Comparison of ENCODE assay signal across 9 mouse cellular contexts in genomic region chr1:62244191-62244984, GRCm38 (mm10).
DNase-seq lines count a peak whose midpoint lies in the region; ATAC-seq and TF ChIP-seq lines count a peak whose summit lies in the region.
"Had no signal": no experiment of that assay in that cellular context is flagged by ENCODE, and none has a peak within 500 bp of the region (broad histone marks: within the 10 kb centered on the region; RNA-seq: fewer than 3 reads in every experiment).

No protein-coding gene starts in this region.

- no peaks in the 10 kb centered on the region for H3K36me3 ChIP-seq in forebrain, embryonic 14.5 days (ENCODE audit: control insufficient read depth, insufficient read depth, low read length)
- no peaks in the 10 kb centered on the region for H3K36me3 ChIP-seq in forebrain, embryonic 10.5 days (replicated peaks)
- H3K36me3 ChIP-seq in kidney, embryonic 16.5 days (ENCODE audit: insufficient read depth, low read length), result no peaks in the 10 kb centered on the region
- no peaks in the 10 kb centered on the region for H3K36me3 ChIP-seq in embryonic facial prominence, embryonic 14.5 days (ENCODE audit: control insufficient read depth, insufficient read depth, low read length)
- no peaks in the 10 kb centered on the region for H3K36me3 ChIP-seq in lung, postnatal 0 days (ENCODE audit: insufficient read depth, low read length)
- H3K36me3 ChIP-seq in intestine, postnatal 0 days (ENCODE audit: control insufficient read depth, insufficient read depth), result no peaks in the 10 kb centered on the region

- peak; percentile 72 for DNase-seq in forebrain, embryonic 14.5 days (ENCODE audit: low spot score)
- DNase-seq in forebrain, embryonic 10.5 days (ENCODE audit: extremely low spot score, low spot score), result no peak
- DNase-seq in kidney, postnatal 36 days, result peak; percentile 3 to 13
- peak; percentile 59 for DNase-seq in embryonic facial prominence, embryonic 14.5 days (ENCODE audit: low spot score)
- DNase-seq in lung, postnatal 0 days (ENCODE audit: low spot score), result peak; percentile 51
- DNase-seq in thymus, adult 18-20 months, result no peak

- H3K4me1 ChIP-seq in forebrain, embryonic 14.5 days (ENCODE audit: control insufficient read depth, insufficient read depth, low read length), result no peaks in the 10 kb centered on the region; the same call in 1 of the 2 replicates
- peaks cover 11% of the 10 kb centered on the region for H3K4me1 ChIP-seq in forebrain, embryonic 10.5 days
- no peaks in the 10 kb centered on the region for H3K4me1 ChIP-seq in kidney, embryonic 16.5 days (ENCODE audit: insufficient read depth, low read length)
- H3K4me1 ChIP-seq in embryonic facial prominence, embryonic 14.5 days (ENCODE audit: control insufficient read depth, insufficient read depth, low read length), result peaks cover 11% of the 10 kb centered on the region
- H3K4me1 ChIP-seq in lung, postnatal 0 days (ENCODE audit: insufficient read depth, low read depth, low read length), result no peaks in the 10 kb centered on the region
- H3K4me1 ChIP-seq in intestine, postnatal 0 days (replicated peaks; ENCODE audit: control insufficient read depth, insufficient read depth, low read length), result 0 out of 2 replicates have a peak, but pooled peaks cover 4% of the 10 kb centered on the region

- H3K4me3 ChIP-seq in forebrain, embryonic 14.5 days (ENCODE audit: low read depth, low read length), result no peak overlapping the region
- H3K4me3 ChIP-seq in forebrain, embryonic 10.5 days, result no peak overlapping the region
- H3K4me3 ChIP-seq in kidney, embryonic 16.5 days (ENCODE audit: low read length), result no peak overlapping the region
- no peak overlapping the region for H3K4me3 ChIP-seq in embryonic facial prominence, embryonic 14.5 days (ENCODE audit: low read depth, low read length)
- no peak overlapping the region for H3K4me3 ChIP-seq in lung, postnatal 0 days (ENCODE audit: low read depth, low read length)
- no peak overlapping the region for H3K4me3 ChIP-seq in intestine, postnatal 0 days (ENCODE audit: low read depth, low read length)
- H3K4me3 ChIP-seq: myocyte had no signal

- H3K27me3 ChIP-seq in forebrain, embryonic 14.5 days (replicated peaks; ENCODE audit: control insufficient read depth, insufficient read depth, low read length), result no peaks in the 10 kb centered on the region
- no peaks in the 10 kb centered on the region for H3K27me3 ChIP-seq in forebrain, embryonic 10.5 days (ENCODE audit: poor library complexity, severe bottlenecking)
- H3K27me3 ChIP-seq in kidney, embryonic 16.5 days (ENCODE audit: insufficient read depth, low read length), result no peaks in the 10 kb centered on the region
- H3K27me3 ChIP-seq in embryonic facial prominence, embryonic 14.5 days (replicated peaks; ENCODE audit: control insufficient read depth, insufficient read depth, low read length), result no peaks in the 10 kb centered on the region
- H3K27me3 ChIP-seq in lung, postnatal 0 days (replicated peaks; ENCODE audit: insufficient read depth, low read length), result no peaks in the 10 kb centered on the region
- H3K27me3 ChIP-seq in intestine, postnatal 0 days (replicated peaks; ENCODE audit: control insufficient read depth, insufficient read depth, low read length), result no peaks in the 10 kb centered on the region

- WGBS in forebrain, embryonic 14.5 days, result 30% methylated on average over 12 of the region's 12 CpGs
- WGBS in forebrain, embryonic 10.5 days, result 66% methylated on average over 12 of the region's 12 CpGs
- 45% methylated on average over 12 of the region's 12 CpGs for WGBS in kidney, embryonic 16.5 days
- 24% methylated on average over 12 of the region's 12 CpGs for WGBS in embryonic facial prominence, embryonic 14.5 days
- WGBS in lung, postnatal 0 days, result 34% methylated on average over 12 of the region's 12 CpGs
- 45% methylated on average over 12 of the region's 12 CpGs for WGBS in intestine, postnatal 0 days

- H3K27ac ChIP-seq in forebrain, embryonic 14.5 days (ENCODE audit: low read depth, low read length), result no peak overlapping the region
- no peak overlapping the region for H3K27ac ChIP-seq in forebrain, embryonic 10.5 days
- no peak overlapping the region for H3K27ac ChIP-seq in kidney, embryonic 16.5 days (ENCODE audit: low read length)
- 0 out of 2 replicates have a peak overlapping the region, but pooled peaks have one; percentile 21 for H3K27ac ChIP-seq in embryonic facial prominence, embryonic 14.5 days (replicated peaks; ENCODE audit: low read depth, low read length)
- no peak overlapping the region for H3K27ac ChIP-seq in lung, postnatal 0 days (ENCODE audit: low read length)
- no peak overlapping the region for H3K27ac ChIP-seq in intestine, postnatal 0 days (ENCODE audit: low read depth, low read length)

- peak; percentile 25; the same call in 1 of the 2 replicates for TF ChIP-seq EP300 in lung, postnatal 0 days (IDR thresholded peaks at IDR 0.05)

- no peak overlapping the region for H3K9ac ChIP-seq in forebrain, embryonic 14.5 days (ENCODE audit: low read length)
- no peak overlapping the region for H3K9ac ChIP-seq in kidney, embryonic 16.5 days (replicated peaks; ENCODE audit: low read length)
- no peak overlapping the region for H3K9ac ChIP-seq in embryonic facial prominence, embryonic 14.5 days (ENCODE audit: low read depth, low read length)
- no peak overlapping the region for H3K9ac ChIP-seq in lung, postnatal 0 days (replicated peaks; ENCODE audit: low read depth)
- H3K9ac ChIP-seq in intestine, postnatal 0 days (ENCODE audit: low read depth, low read length), result no peak overlapping the region

- TF ChIP-seq CTCF in lung, postnatal 0 days (IDR thresholded peaks at IDR 0.05), result no peak
- no peak for TF ChIP-seq CTCF in intestine, postnatal 0 days (IDR thresholded peaks at IDR 0.05; ENCODE audit: low read depth)

- ATAC-seq in forebrain, embryonic 14.5 days, result no peak; the same call in 1 of the 2 replicates
- ATAC-seq in kidney, embryonic 16.5 days (ENCODE audit: low FRiP score, low TSS enrichment), result no peak
- peak; percentile 71; the same call in 1 of the 2 replicates for ATAC-seq in embryonic facial prominence, embryonic 14.5 days (ENCODE audit: low read depth)
- ATAC-seq in lung, postnatal 0 days, result peak; percentile 41; the same call in 1 of the 2 replicates
- no peak for ATAC-seq in intestine, postnatal 0 days

- no peaks in the 10 kb centered on the region for H3K9me3 ChIP-seq in forebrain, embryonic 14.5 days (replicated peaks; ENCODE audit: control insufficient read depth, low read length)
- no peaks in the 10 kb centered on the region for H3K9me3 ChIP-seq in forebrain, embryonic 10.5 days
- H3K9me3 ChIP-seq in kidney, embryonic 16.5 days (ENCODE audit: low read length), result no peaks in the 10 kb centered on the region
- H3K9me3 ChIP-seq in embryonic facial prominence, embryonic 14.5 days (ENCODE audit: control insufficient read depth, low read length), result no peaks in the 10 kb centered on the region
- H3K9me3 ChIP-seq in lung, postnatal 0 days (ENCODE audit: low read length), result no peaks in the 10 kb centered on the region
- H3K9me3 ChIP-seq in intestine, postnatal 0 days (ENCODE audit: control insufficient read depth), result no peaks in the 10 kb centered on the region

- H3K4me2 ChIP-seq in forebrain, embryonic 14.5 days (ENCODE audit: low read length), result no peak overlapping the region
- H3K4me2 ChIP-seq in kidney, embryonic 16.5 days (replicated peaks; ENCODE audit: low read depth, low read length), result no peak overlapping the region
- H3K4me2 ChIP-seq in embryonic facial prominence, embryonic 14.5 days (ENCODE audit: low read depth, low read length), result no peak overlapping the region
- H3K4me2 ChIP-seq in lung, postnatal 0 days (replicated peaks; ENCODE audit: low read depth, low read length), result no peak overlapping the region
- no peak overlapping the region for H3K4me2 ChIP-seq in intestine, postnatal 0 days (replicated peaks; ENCODE audit: low read depth)

Comparison
In these comparisons a context has a peak if more than half of its experiments do, and no peak if none do; other contexts are left out.
1. DNase-seq: peak in forebrain, embryonic 14.5 days (single experiment), kidney, postnatal 36 days (2 of 2), embryonic facial prominence, embryonic 14.5 days (single experiment) and lung, postnatal 0 days (single experiment); none in forebrain, embryonic 10.5 days (single experiment) and thymus, adult 18-20 months (0 of 2).
2. ATAC-seq: peak in embryonic facial prominence, embryonic 14.5 days (single experiment) and lung, postnatal 0 days (single experiment); none in forebrain, embryonic 14.5 days (single experiment), kidney, embryonic 16.5 days (single experiment) and intestine, postnatal 0 days (single experiment).